Mouse (Mus musculus) left cerebral cortex, adult 11 months (tissue): ENCODE results near the gene Echdc2.
"Not testable (repeated sequence)": the region's sequence is repeated elsewhere in the genome, so short reads cannot be mapped to it uniquely, and the experiment has no call there.

Experiments used
- DNase-seq: peaks from one replicate; pipeline ENCODE4 v3.0.0; 2022; ENCODE audit warnings: low spot score

Echdc2 gene

DNA sequence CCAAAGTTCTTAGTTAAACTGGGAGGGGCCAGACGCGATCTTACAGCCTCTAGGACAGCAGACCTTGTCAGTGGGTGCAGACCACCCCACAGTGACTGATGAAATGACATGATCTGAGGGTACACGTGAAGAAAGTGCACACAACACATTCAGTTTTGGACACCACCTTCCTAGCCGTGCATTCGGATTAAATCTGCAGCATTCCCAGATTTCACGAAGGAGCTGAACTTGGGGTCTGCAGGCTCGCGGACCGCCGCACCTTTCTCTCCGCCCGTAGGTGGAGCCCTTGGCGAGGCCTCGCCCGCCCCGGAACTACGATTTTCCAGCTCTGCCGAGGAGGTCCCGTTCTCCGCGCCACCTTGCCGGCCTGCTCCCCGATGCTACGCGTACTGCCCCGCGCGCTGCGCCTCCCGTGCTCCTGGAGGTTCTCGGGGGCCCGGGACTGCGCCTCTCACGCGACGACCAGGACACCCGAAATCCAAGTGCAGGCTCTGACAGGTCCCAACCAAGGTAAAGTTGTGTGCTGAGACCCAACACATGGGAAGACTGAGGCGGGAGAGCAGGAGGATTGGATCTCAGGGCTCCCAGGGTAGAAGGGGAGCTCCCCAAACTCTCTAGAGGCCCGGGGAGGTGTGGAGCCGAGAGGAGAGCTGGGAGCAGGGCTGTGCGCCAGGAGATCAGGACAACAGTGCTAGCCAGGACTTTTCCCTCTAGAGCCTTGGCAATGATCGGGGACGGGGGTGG is at the start of gene Echdc2:
Echdc2 (plus strand) TSS at position 286 of the 744 bp plus-strand sequence.
- DNase-seq = no peak

DNA sequence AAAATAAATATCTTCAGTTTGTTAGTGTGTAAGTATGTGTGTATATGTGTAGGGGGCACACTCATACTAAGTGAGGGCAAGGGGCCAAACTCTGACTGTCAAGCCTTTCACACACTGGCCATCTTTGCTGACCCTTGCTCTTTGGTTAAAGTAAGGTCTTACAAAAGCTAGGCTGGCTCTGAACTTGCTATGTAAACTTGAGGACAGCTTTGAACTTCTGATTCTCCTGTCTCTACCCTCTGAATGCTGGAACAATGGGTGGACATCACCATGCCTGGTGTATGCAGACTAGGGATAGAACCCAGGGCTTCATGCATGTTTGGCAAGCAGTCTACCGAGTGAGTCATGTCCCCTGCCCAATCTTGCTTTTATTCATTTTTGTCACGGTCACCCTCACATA is 48.8 kb upstream of the Echdc2 start:
- DNase-seq = no peak

- DNase-seq = no peak
Measured at GRCm38 (mm10) chr4:108117488-108117887, 47.7 kb upstream of the Echdc2 start.

GRCm38 (mm10) chr4:108117924-108118876 is 47.0 kb upstream of the Echdc2 start:
- DNase-seq = peak; percentile 85

DNA sequence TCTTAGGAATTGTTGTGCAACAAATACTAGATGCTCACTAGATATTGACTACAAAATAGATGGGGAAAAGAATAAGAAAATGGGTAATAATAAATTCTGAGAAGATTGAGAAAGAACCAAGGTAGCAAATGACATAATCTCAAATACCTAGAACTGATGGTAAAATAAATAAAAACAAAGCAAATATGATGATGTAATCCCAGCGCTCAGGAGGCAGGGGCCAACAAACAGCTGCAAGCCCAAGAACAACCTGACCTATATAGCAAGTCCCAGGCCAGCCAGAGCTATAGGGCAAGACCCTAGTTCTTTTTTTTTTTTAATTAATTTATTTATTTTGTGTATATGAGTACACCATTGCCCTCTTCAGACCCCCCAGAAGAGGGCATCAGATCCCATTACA is 41.1 kb upstream of the Echdc2 start:
- no peak for DNase-seq

DNA sequence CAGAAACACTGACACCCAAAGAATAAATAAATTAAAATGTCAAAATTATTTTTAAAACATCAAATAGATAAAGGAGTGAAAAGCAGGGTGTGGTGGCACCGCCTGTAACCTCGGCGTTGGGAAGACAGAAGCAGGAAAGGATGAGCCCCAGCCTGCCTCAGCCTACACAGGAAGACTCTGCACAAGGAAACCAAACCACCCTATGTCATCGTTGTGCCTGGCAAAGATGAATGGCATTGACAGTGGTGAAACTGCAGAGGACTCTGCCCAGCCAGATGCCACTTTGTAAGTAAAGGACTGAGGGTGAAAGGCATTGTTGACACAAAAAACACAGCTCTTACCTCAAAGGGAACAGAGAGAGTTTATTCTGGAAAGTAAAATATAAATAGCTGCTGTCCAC is 39.0 kb upstream of the Echdc2 start:
- DNase-seq = no peak

GRCm38 (mm10) chr4:108127516-108127915 is 37.7 kb upstream of the Echdc2 start:
- no peak for DNase-seq

- DNase-seq = no peak
Measured at GRCm38 (mm10) chr4:108128339-108128738, 36.9 kb upstream of the Echdc2 start.

- DNase-seq = no peak
Measured at GRCm38 (mm10) chr4:108130452-108130851, 34.8 kb upstream of the Echdc2 start.

GRCm38 (mm10) chr4:108136938-108137337 is 28.3 kb upstream of the Echdc2 start:
- DNase-seq = no peak

- not testable (repeated sequence) for DNase-seq
Measured at GRCm38 (mm10) chr4:108143178-108143577, 22.1 kb upstream of the Echdc2 start.

- no peak for DNase-seq
Measured at GRCm38 (mm10) chr4:108143778-108144177, 21.5 kb upstream of the Echdc2 start.

DNA sequence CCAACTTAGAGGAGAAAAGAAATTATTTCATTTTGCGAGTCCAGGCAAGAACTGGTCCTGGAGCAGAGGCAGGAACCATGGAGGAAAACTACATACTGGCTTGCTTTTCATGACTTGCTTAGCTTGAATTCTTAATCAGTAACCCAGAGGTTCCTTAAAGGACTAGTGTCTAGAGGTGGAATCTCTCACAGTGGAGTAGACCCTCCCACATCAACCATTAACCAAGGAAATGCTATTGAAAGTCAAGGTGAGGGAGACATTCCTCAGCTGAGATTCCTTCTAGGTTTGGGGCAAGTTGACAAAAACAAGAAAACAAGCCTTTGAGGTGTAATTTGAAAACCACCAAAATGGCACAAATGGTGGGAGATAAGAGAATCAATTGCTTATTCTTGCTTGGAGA is 20.4 kb upstream of the Echdc2 start, which contains the start of gene Scp2:
Scp2 (minus strand) TSS at position 119 of the 400 bp plus-strand sequence.
- DNase-seq = no peak

- not testable (repeated sequence) for DNase-seq
Measured at GRCm38 (mm10) chr4:108145554-108145953, 19.7 kb upstream of the Echdc2 start.

- not testable (repeated sequence) for DNase-seq
Measured at GRCm38 (mm10) chr4:108155141-108155540, 10.1 kb upstream of the Echdc2 start.

GRCm38 (mm10) chr4:108161936-108162335 is 3.3 kb upstream of the Echdc2 start:
- DNase-seq = no peak

DNA sequence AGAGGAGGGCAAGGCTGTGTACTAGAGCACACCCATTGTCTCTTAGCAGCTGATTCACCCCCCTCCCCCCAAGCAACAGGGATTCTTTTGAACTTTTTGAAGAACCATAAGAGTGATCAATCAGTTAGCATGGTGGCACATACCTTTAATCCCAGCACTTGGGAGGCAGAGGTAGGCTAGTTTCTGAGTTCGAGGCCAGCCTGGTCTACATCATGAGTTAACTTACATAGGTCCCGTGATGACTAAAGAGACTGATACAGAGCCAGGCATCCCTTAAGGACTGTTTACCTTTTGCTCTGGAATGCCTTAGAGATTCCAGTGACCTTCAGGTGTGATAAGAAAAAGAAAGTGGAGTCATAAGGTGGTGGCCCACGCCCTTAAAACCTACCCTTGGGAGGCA is 1.9 kb upstream of the Echdc2 start:
- DNase-seq = no peak

DNA sequence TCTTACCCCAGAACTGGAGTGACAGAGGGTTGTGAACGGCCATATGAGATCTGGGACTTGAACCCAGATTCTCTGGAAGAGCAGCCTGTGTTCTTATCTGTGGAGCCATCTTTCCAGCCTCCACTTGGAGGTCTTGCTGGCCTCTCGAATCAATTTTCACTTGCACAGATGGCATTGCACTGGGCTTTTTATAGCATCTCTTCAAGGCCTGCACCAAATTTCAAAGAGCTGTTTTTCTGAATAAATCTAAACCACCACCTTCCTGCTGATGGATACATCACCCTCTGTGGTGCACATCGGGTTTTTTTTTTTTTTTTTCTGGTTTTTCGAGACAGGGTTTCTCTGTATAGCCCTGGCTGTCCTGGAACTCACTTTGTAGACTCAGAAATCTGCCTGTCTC is 1.6 kb downstream of the Echdc2 start:
- DNase-seq = no peak

- no peak for DNase-seq
Measured at GRCm38 (mm10) chr4:108168056-108168455, 2.8 kb downstream of the Echdc2 start.

- no peak for DNase-seq
Measured at GRCm38 (mm10) chr4:108182278-108182677, 17.0 kb downstream of the Echdc2 start.

DNA sequence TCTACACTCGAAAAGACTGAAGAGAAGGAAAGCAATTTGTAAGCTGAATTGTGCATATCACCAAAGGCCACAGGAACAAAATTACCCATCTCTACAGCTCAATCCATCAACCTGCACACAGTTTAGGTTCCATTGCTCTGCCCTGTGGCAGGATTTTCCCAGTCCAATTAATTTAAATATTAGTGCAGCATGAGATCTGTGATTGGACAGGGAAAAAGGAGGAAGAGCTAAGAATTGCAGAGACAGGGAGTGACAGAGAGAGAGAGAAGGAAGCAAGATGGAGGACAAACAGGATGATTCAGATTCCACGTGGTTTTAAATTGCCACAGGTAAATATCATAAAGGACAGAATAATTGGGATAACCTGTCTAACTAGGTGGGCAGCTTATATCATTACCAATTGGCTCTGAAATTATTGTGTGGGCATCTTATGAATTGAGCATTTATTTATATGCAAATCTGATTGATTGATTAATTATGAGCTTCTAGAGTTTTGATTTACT is 27.6 kb downstream of the Echdc2 start:
- no peak for DNase-seq

DNA sequence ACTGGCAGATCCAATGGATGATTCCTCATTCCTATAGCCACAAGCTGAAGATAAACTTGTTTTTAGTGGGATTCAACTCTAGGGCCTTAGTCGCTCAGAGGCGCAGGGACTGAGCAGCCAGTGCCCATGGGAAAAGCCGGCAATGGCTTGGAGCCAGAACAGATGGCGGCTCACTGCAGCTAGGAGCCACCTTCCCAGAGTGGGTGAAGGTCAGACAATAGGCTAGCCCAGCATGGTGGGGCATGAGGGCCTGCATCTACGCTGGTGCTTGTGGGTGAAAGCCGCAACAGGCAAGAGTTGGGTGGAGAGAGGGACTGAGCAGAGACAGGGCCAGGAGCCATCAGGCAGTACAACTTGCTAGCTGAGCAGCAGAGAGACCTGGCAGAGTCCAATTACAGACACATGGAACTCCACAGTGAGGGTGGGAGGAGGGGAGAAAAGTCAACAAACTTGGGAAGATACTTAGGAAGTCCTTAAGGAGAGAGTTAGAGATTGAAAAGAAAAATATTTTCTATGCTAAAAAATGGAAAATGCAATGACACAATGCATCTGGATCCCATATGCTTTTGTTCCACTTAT is 31.1 kb downstream of the Echdc2 start:
- no peak for DNase-seq
